Mouse (Mus musculus): ENCODE measurements around the gene Cbl. TPM values are rescaled to one million over a fixed set of nuclear protein-coding genes. Genes with fewer than 3 reads are reported as not detected.
A peak's percentile ranks its signal among the peaks of the same experiment; 100 is the strongest.

Gene Cbl
- 18.6 and 20.5 TPM in 2 replicates for polyA plus RNA-seq (2012; rRNA removed)

- DNase-seq (ENCODE audit: extremely low spot score in 1 of 2, low spot score in 1 of 2), result peak; percentile 97 to 100
Observed at GRCm38 (mm10) chr9:44233802-44234478, at the start of gene Cbl. TSS of gene Cbl (minus strand) at chr9:44234049.

- no peak for DNase-seq (ENCODE audit: extremely low spot score in 1 of 2, low spot score in 1 of 2)
Observed at GRCm38 (mm10) chr9:44283183-44283582, 49.3 kb upstream of the Cbl start.

GRCm38 (mm10) chr9:44269973-44270372 is 36.1 kb upstream of the Cbl start:
- DNase-seq (ENCODE audit: extremely low spot score in 1 of 2, low spot score in 1 of 2), result no peak

- no peak for DNase-seq (ENCODE audit: extremely low spot score in 1 of 2, low spot score in 1 of 2)
Observed at GRCm38 (mm10) chr9:44269077-44269476, 35.2 kb upstream of the Cbl start.

GRCm38 (mm10) chr9:44268432-44268831 is 34.6 kb upstream of the Cbl start, which contains the start of gene Nlrx1:
TSS of gene Nlrx1 (minus strand) at chr9:44268599.
- no peak for DNase-seq (ENCODE audit: extremely low spot score in 1 of 2, low spot score in 1 of 2)

- peak in 1 of 2 experiments; percentile 83 for DNase-seq (ENCODE audit: extremely low spot score in 1 of 2, low spot score in 1 of 2)
Observed at GRCm38 (mm10) chr9:44268027-44268360, 34.1 kb upstream of the Cbl start.

GRCm38 (mm10) chr9:44267319-44268026 is 33.6 kb upstream of the Cbl start:
- no peak for DNase-seq (ENCODE audit: extremely low spot score in 1 of 2, low spot score in 1 of 2)

- peak; percentile 46 to 74 for DNase-seq (ENCODE audit: extremely low spot score in 1 of 2, low spot score in 1 of 2)
Observed at GRCm38 (mm10) chr9:44266478-44267226, 32.8 kb upstream of the Cbl start.

- no peak for DNase-seq (ENCODE audit: extremely low spot score in 1 of 2, low spot score in 1 of 2)
Observed at GRCm38 (mm10) chr9:44261388-44261787, 27.5 kb upstream of the Cbl start.

- no peak for DNase-seq (ENCODE audit: extremely low spot score in 1 of 2, low spot score in 1 of 2)
Observed at GRCm38 (mm10) chr9:44259014-44259413, 25.2 kb upstream of the Cbl start.

GRCm38 (mm10) chr9:44256213-44256612 is 22.4 kb upstream of the Cbl start:
- no peak for DNase-seq (ENCODE audit: extremely low spot score in 1 of 2, low spot score in 1 of 2)

GRCm38 (mm10) chr9:44255136-44255521 is 21.3 kb upstream of the Cbl start:
- DNase-seq (ENCODE audit: extremely low spot score in 1 of 2, low spot score in 1 of 2), result no peak

- no peak for DNase-seq (ENCODE audit: extremely low spot score in 1 of 2, low spot score in 1 of 2)
Observed at GRCm38 (mm10) chr9:44254508-44255135, 20.8 kb upstream of the Cbl start.

GRCm38 (mm10) chr9:44253441-44253840 is 19.6 kb upstream of the Cbl start:
- DNase-seq (ENCODE audit: extremely low spot score in 1 of 2, low spot score in 1 of 2), result no peak

- no peak for DNase-seq (ENCODE audit: extremely low spot score in 1 of 2, low spot score in 1 of 2)
Observed at GRCm38 (mm10) chr9:44251314-44251713, 17.5 kb upstream of the Cbl start, which contains the start of gene Pdzd3. TSS of gene Pdzd3 (minus strand) at chr9:44251471.

GRCm38 (mm10) chr9:44250445-44250844 is 16.6 kb upstream of the Cbl start:
- no peak for DNase-seq (ENCODE audit: extremely low spot score in 1 of 2, low spot score in 1 of 2)

- peak in 1 of 2 experiments; percentile 70 for DNase-seq (ENCODE audit: extremely low spot score in 1 of 2, low spot score in 1 of 2)
Observed at GRCm38 (mm10) chr9:44249181-44250146, 15.6 kb upstream of the Cbl start.

GRCm38 (mm10) chr9:44247907-44248306 is 14.1 kb upstream of the Cbl start:
- no peak for DNase-seq (ENCODE audit: extremely low spot score in 1 of 2, low spot score in 1 of 2)

- no peak for DNase-seq (ENCODE audit: extremely low spot score in 1 of 2, low spot score in 1 of 2)
Observed at GRCm38 (mm10) chr9:44243621-44244020, 9.8 kb upstream of the Cbl start.

GRCm38 (mm10) chr9:44241418-44241817 is 7.6 kb upstream of the Cbl start:
- DNase-seq (ENCODE audit: extremely low spot score in 1 of 2, low spot score in 1 of 2), result no peak
